In genomic region chr1:34388849-34389233, GRCm38 (mm10) we compare ENCODE assay signal across 8 mouse cellular contexts. TPM values are rescaled to one million over a fixed set of nuclear protein-coding genes. Genes with fewer than 3 reads are reported as not detected.
DNase-seq lines count a peak whose midpoint lies in the region; ATAC-seq lines count a peak whose summit lies in the region.

No protein-coding gene starts in this region.

- H3K4me2 ChIP-seq in heart, embryonic 15.5 days: no peak overlapping the region

- WGBS in heart, embryonic 15.5 days: 82% methylated on average over 11 of the region's 11 CpGs

- DNase-seq in cerebellum, postnatal 14 days: peak; percentile 10 to 17
- DNase-seq in cerebellum, adult 9-10 months: no peak
- DNase-seq in kidney, postnatal 14 days: peak; percentile 10
- no peak for DNase-seq in kidney, postnatal 4 days
- DNase-seq in lung, postnatal 4 days: peak; percentile 45 to 59
- no peak for DNase-seq in spleen, postnatal 14 days (ENCODE audit: low spot score in 2 of 2)

- no peak overlapping the region for H3K9ac ChIP-seq in heart, embryonic 15.5 days

- H3K27me3 ChIP-seq in heart, embryonic 15.5 days: no peaks in the 10 kb centered on the region

- H3K27ac ChIP-seq in heart, embryonic 15.5 days: peak overlapping the region; percentile 53; the same call in 1 of the 2 replicates

- no peaks in the 10 kb centered on the region for H3K36me3 ChIP-seq in heart, embryonic 15.5 days

- H3K9me3 ChIP-seq in heart, embryonic 15.5 days (replicated peaks): no peaks in the 10 kb centered on the region

- ATAC-seq in heart, embryonic 15.5 days (replicated peaks; ENCODE audit: insufficient number of reproducible peaks, insufficient read depth, low FRiP score, low read depth): no peak
- no peak for ATAC-seq in megakaryocyte progenitor cell, adult 5-6 weeks (replicated peaks; ENCODE audit: poor library complexity)

- no peak overlapping the region for H3K4me3 ChIP-seq in heart, embryonic 15.5 days

- H3K4me1 ChIP-seq in heart, embryonic 15.5 days (replicated peaks): 0 out of 2 replicates have a peak, but pooled peaks cover 3% of the 10 kb centered on the region

RNA-seq across cellular contexts. Expression of gene Ccdc115, which starts 50.6 kb away (rescaled TPM):
- polyA plus RNA-seq in heart, embryonic 15.5 days (2015; fragmentation: Nextera tagmentation; extraction: Ambion mirVana): 41.4 and 44.3 TPM in 2 replicates
- total RNA-seq in megakaryocyte progenitor cell, adult 5-6 weeks (2015): 52.4 and 54.5 TPM in 2 replicates
- total RNA-seq in megakaryocyte progenitor cell, adult 5-6 weeks (2017): 65.5 and 65.9 TPM in 2 replicates

RNA-seq across cellular contexts. Expression of gene Imp4, which starts 50.8 kb away (rescaled TPM):
- polyA plus RNA-seq in heart, embryonic 15.5 days (2015; fragmentation: Nextera tagmentation; extraction: Ambion mirVana): 50.2 and 63.2 TPM in 2 replicates
- 53.6 and 69.7 TPM in 2 replicates for total RNA-seq in megakaryocyte progenitor cell, adult 5-6 weeks (2015)
- total RNA-seq in megakaryocyte progenitor cell, adult 5-6 weeks (2017): 29.5 and 32.1 TPM in 2 replicates

Comparison
In these comparisons a context has a peak if more than half of its experiments do, and no peak if none do; other contexts are left out.
1. DNase-seq: peak in cerebellum, postnatal 14 days (2 of 2), kidney, postnatal 14 days (single experiment) and lung, postnatal 4 days (2 of 2); none in cerebellum, adult 9-10 months (single experiment), kidney, postnatal 4 days (0 of 2) and spleen, postnatal 14 days (0 of 2).